Mouse (Mus musculus) stomach, embryonic 14.5 days (tissue): ENCODE measurements around the gene Gm1043. TPM values are rescaled to one million over a fixed set of nuclear protein-coding genes. Genes with fewer than 3 reads are reported as not detected.

ENCODE experiments used
- ATAC-seq: fragments of 200-750 bp; cut with Nextera tagmentation; 2 replicates; pipeline ENCODE4 v1.8.0; 2017; ENCODE audit warnings: low read depth, moderate TSS enrichment; ENCODE audit not compliant: insufficient number of reproducible peaks, insufficient read depth, low FRiP score
- H3K27ac ChIP-seq: fragments of 300-500 bp; sonication (generic); 2 replicates; pipeline ENCODE4 v1.5.1; 2014; ENCODE audit warnings: mild to moderate bottlenecking, low read length, moderate library complexity, mixed read lengths
- H3K27me3 ChIP-seq: fragments of 300-500 bp; sonication (generic); 2 replicates; pipeline ENCODE4 v1.6.1; 2014; ENCODE audit warnings: low read length, control low read depth, mixed read lengths; ENCODE audit not compliant: control insufficient read depth, insufficient read depth
- H3K36me3 ChIP-seq: fragments of 300-500 bp; sonication (generic); 2 replicates; pipeline ENCODE4 v1.6.1; 2014; ENCODE audit warnings: mild to moderate bottlenecking, control low read depth, low read length, moderate library complexity, mixed read lengths; ENCODE audit not compliant: control insufficient read depth, insufficient read depth
- H3K4me1 ChIP-seq: fragments of 300-500 bp; sonication (generic); 2 replicates; pipeline ENCODE4 v1.6.1; 2014; ENCODE audit warnings: low read length, control low read depth, mixed read lengths; ENCODE audit not compliant: control insufficient read depth, insufficient read depth
- H3K4me2 ChIP-seq: fragments of 300-500 bp; sonication (generic); replicated peaks from 2 replicates; pipeline ENCODE4 v1.6.1; 2014; ENCODE audit warnings: low read depth, low read length, control low read depth
- H3K4me3 ChIP-seq: fragments of 300-500 bp; sonication (generic); 2 replicates; pipeline ENCODE4 v1.5.1; 2014; ENCODE audit warnings: low read depth, low read length, control low read depth
- H3K9ac ChIP-seq: fragments of 300-500 bp; sonication (generic); replicated peaks from 2 replicates; pipeline ENCODE4 v1.6.1; 2014; ENCODE audit warnings: low read depth, mild to moderate bottlenecking, control low read depth, low read length, moderate library complexity, mixed read lengths
- H3K9me3 ChIP-seq: fragments of 300-500 bp; sonication (generic); 2 replicates; pipeline ENCODE4 v1.6.1; 2016; ENCODE audit warnings: low read depth, low read length, control low read depth; ENCODE audit not compliant: control insufficient read depth
- WGBS: fragments of 180-500 bp; shearing (Covaris S2); extraction: QIAGEN DNeasy Blood & Tissue Kit; methylation state at CpG from one replicate; pipeline ENCODE4 v1.1.7; 2014; 5-methylcytosine and 5-hydroxymethylcytosine counted together
- polyA plus RNA-seq: library from polyadenylated mRNA; unstranded; fragments of >200 nt; fragmentation: Nextera tagmentation; extraction: Ambion mirVana; gene quantifications from 2 replicates; pipeline ENCODE4 v1.2.1, GENCODE M21; 2014

The Gm1043 gene
- polyA plus RNA-seq, 1 experiment from 2014 or later: 0.12 TPM

DNA sequence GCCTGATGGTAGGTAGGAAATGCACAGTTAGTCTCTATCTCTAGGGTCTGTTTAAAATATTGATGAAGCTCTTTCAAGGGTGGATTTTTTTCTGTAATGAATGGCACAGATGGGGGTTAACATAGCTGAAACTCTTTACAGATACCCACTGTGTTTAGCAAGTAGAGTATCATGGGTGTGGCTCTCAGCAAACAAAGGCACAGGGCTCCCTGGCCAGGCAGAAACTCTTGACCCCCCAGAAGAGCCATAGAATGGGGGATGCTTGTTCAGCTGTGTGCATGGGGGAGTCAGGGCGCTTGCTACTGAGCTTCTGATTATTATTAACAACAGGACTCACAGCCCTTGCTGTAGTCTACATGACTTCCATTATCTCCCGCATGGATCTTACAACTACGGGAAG, 163.7 kb downstream of the Gm1043 start:
- Histone ChIP-seq H3K4me3 (no peak overlapping the region), H3K4me2 (no peak overlapping the region), H3K36me3 (no peaks in the 10 kb centered on the region), H3K4me1 (peaks cover 4% of the 10 kb centered on the region; the same call in 1 of the 2 replicates), H3K27ac (no peak overlapping the region), H3K27me3 (peaks cover 11% of the 10 kb centered on the region), H3K9me3 (no peaks in the 10 kb centered on the region), H3K9ac (no peak overlapping the region)
- WGBS: 78% methylated on average over 3 of the region's 3 CpGs
- no peak for ATAC-seq

DNA sequence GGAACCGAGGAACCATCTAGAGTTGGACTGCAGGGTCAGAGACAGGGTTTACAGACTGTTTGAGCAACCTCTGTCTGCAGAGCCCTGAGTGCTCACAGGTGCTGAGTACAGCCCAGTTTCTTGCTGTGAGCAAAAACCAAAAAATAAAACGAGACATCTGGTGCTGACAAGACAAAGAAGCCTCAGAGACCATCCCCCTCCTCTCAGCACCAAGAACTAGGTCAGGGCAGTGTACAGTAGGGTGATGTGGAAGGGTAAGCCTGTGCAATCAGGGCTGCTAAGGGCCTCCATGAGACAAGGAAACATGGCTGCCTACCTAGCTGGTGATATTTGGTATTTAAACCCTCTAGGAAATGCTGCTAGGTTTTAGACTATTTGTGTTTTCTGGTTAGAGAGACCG, 166.4 kb downstream of the Gm1043 start:
- Histone ChIP-seq H3K4me1 (no peaks in the 10 kb centered on the region), H3K27me3 (no peaks in the 10 kb centered on the region), H3K4me3 (no peak overlapping the region), H3K9ac (no peak overlapping the region), H3K36me3 (no peaks in the 10 kb centered on the region), H3K27ac (no peak overlapping the region), H3K9me3 (no peaks in the 10 kb centered on the region), H3K4me2 (no peak overlapping the region)
- WGBS: 48% methylated on average over 3 of the region's 3 CpGs
- no peak for ATAC-seq

- no peak overlapping the region for H3K4me2 ChIP-seq
- H3K27ac ChIP-seq: no peak overlapping the region
- ATAC-seq: no peak; the same call in 1 of the 2 replicates
- no peak overlapping the region for H3K9ac ChIP-seq
- no peaks in the 10 kb centered on the region for H3K4me1 ChIP-seq
- H3K27me3 ChIP-seq: no peaks in the 10 kb centered on the region
- H3K36me3 ChIP-seq: no peaks in the 10 kb centered on the region
- WGBS: 76% methylated on average over 9 of the region's 9 CpGs
- H3K9me3 ChIP-seq: no peaks in the 10 kb centered on the region
- no peak overlapping the region for H3K4me3 ChIP-seq
Measured at GRCm38 (mm10) chr5:37252101-37252804, 167.1 kb downstream of the Gm1043 start.

DNA sequence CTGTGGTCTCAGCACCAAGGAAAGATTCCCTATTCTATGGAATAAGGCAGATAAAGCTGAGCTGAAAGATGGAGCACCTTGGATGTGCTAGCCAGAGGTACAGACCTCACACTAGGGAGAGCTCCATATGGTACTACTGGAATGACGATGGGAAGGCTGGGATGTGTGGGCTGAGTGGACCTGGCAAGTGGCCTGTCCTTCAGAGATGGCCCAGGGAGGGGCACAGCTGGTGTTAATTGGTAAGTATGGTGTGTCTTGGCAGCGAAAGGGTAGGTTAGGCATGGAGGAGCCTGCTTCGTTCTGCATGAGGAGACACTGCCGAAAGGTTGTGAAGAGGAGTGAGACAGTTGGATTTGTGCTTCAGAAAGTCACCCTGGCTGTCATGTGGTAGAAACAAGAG, 169.4 kb downstream of the Gm1043 start:
- 93% methylated on average over 4 of the region's 4 CpGs for WGBS
- Histone ChIP-seq H3K9me3 (no peaks in the 10 kb centered on the region), H3K27ac (no peak overlapping the region), H3K27me3 (no peaks in the 10 kb centered on the region), H3K4me1 (no peaks in the 10 kb centered on the region), H3K4me2 (no peak overlapping the region), H3K9ac (no peak overlapping the region), H3K4me3 (no peak overlapping the region), H3K36me3 (no peaks in the 10 kb centered on the region)
- ATAC-seq: no peak

GRCm38 (mm10) chr5:37256823-37257222, 171.7 kb downstream of the Gm1043 start:
- Histone ChIP-seq H3K4me2 (no peak overlapping the region), H3K9me3 (no peaks in the 10 kb centered on the region), H3K27ac (no peak overlapping the region), H3K4me1 (no peaks in the 10 kb centered on the region), H3K36me3 (no peaks in the 10 kb centered on the region), H3K27me3 (no peaks in the 10 kb centered on the region), H3K9ac (no peak overlapping the region), H3K4me3 (no peak overlapping the region)
- WGBS: 64% methylated on average over 7 of the region's 7 CpGs
- ATAC-seq: no peak

GRCm38 (mm10) chr5:37257243-37257642, 172.1 kb downstream of the Gm1043 start:
- no peak overlapping the region for H3K4me2 ChIP-seq
- ATAC-seq: no peak
- H3K27me3 ChIP-seq: no peaks in the 10 kb centered on the region
- H3K9ac ChIP-seq: no peak overlapping the region
- H3K4me3 ChIP-seq: no peak overlapping the region
- no peaks in the 10 kb centered on the region for H3K36me3 ChIP-seq
- no peak overlapping the region for H3K27ac ChIP-seq
- H3K9me3 ChIP-seq: no peaks in the 10 kb centered on the region
- H3K4me1 ChIP-seq: no peaks in the 10 kb centered on the region
- 44% methylated on average over 5 of the region's 5 CpGs for WGBS

DNA sequence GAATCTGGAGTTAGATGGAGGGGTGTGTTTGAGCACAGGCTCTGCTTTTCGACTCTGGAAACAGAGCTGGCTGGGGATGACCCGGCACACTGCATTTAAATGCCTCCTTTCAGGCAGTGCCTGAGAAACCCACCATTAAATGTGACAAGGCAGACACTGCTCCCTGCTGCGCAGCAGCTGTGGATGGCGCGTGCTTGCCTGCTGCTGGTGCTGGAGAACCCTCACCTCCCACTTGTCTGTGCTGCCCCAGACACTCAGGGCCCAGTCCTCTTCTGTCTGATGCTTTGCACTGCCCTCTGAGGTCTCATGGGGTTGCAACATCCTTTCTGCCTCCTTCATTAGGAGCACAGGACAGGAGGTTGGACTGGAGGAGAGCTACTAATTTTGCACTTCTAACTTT, 176.6 kb downstream of the Gm1043 start:
- Histone ChIP-seq H3K9me3 (no peaks in the 10 kb centered on the region), H3K9ac (no peak overlapping the region), H3K4me2 (no peak overlapping the region), H3K27ac (no peak overlapping the region), H3K27me3 (no peaks in the 10 kb centered on the region), H3K4me1 (no peaks in the 10 kb centered on the region), H3K36me3 (no peaks in the 10 kb centered on the region), H3K4me3 (no peak overlapping the region)
- ATAC-seq: no peak
- 66% methylated on average over 5 of the region's 5 CpGs for WGBS

DNA sequence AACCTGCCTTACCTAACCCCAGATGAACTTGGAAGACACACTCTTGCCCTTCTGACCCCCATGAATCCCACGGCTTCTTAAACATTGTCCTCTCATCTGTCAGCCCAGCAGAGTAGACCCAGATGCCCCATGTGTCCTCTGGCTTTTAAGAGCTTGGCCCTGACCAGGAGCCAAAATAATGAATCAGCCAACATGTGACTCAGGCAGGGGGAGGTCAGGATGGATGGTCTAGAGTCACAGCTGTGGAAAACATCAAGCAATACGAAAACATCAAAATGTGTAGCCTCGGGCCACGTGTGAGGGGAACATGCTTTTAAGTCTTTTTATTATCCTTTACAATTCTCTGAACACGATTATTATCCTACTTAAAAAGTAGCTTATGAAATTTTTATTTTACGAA, 178.6 kb downstream of the Gm1043 start:
- 52% methylated on average over 6 of the region's 6 CpGs for WGBS

More for the DNA sequence above, 178.6 kb downstream of the Gm1043 start:
- no peak for ATAC-seq
- Histone ChIP-seq H3K27me3 (no peaks in the 10 kb centered on the region), H3K4me3 (no peak overlapping the region), H3K36me3 (no peaks in the 10 kb centered on the region), H3K9ac (no peak overlapping the region), H3K4me2 (no peak overlapping the region), H3K9me3 (no peaks in the 10 kb centered on the region), H3K4me1 (no peaks in the 10 kb centered on the region), H3K27ac (no peak overlapping the region)
